Mouse (Mus musculus) midbrain, postnatal 0 days (tissue): ENCODE measurements around the gene B3galt4. TPM values are rescaled to one million over a fixed set of nuclear protein-coding genes. Genes with fewer than 3 reads are reported as not detected.

Experiments used
- ATAC-seq: fragments of 200-750 bp; cut with Nextera tagmentation; 2 replicates; pipeline ENCODE4 v1.8.0; 2017; ENCODE audit warnings: moderate number of reproducible peaks, mild to moderate bottlenecking, moderate TSS enrichment, moderate library complexity; ENCODE audit not compliant: low FRiP score
- DNase-seq: peaks from one replicate; pipeline ENCODE4 v3.0.0-alpha.2; 2015; ENCODE audit warnings: low spot score
- H3K27ac ChIP-seq: fragments of 300-500 bp; sonication (generic); 2 replicates; pipeline ENCODE4 v1.5.1; 2014; ENCODE audit warnings: low read depth, mild to moderate bottlenecking, low read length, mixed read lengths
- H3K27me3 ChIP-seq: fragments of 300-500 bp; sonication (generic); 2 replicates; pipeline ENCODE4 v1.6.1; 2014; ENCODE audit warnings: low read length, control low read depth, mixed read lengths; ENCODE audit not compliant: insufficient read depth
- H3K36me3 ChIP-seq: fragments of 300-500 bp; sonication (generic); 2 replicates; pipeline ENCODE4 v1.6.1; 2014; ENCODE audit warnings: low read length, control low read depth, mixed read lengths; ENCODE audit not compliant: insufficient read depth
- H3K4me1 ChIP-seq: fragments of 300-500 bp; sonication (generic); 2 replicates; pipeline ENCODE4 v1.6.1; 2014; ENCODE audit warnings: mild to moderate bottlenecking, control low read depth, antibody characterized with exemption, low read length, mixed read lengths; ENCODE audit not compliant: insufficient read depth
- H3K4me2 ChIP-seq: fragments of 300-500 bp; sonication (generic); 2 replicates; pipeline ENCODE4 v1.6.1; 2014; ENCODE audit warnings: low read depth, mild to moderate bottlenecking, low read length, mixed read lengths; ENCODE audit not compliant: poor library complexity, severe bottlenecking
- H3K4me3 ChIP-seq: fragments of 300-500 bp; sonication (generic); 2 replicates; pipeline ENCODE4 v1.5.1; 2014; ENCODE audit warnings: low read depth, mild to moderate bottlenecking, low read length, moderate library complexity
- H3K9ac ChIP-seq: fragments of 300-500 bp; sonication (generic); replicated peaks from 2 replicates; pipeline ENCODE4 v1.6.1; 2014; ENCODE audit warnings: mild to moderate bottlenecking, low read length, moderate library complexity, mixed read lengths; ENCODE audit not compliant: poor library complexity, severe bottlenecking
- H3K9me3 ChIP-seq: fragments of 300-500 bp; sonication (generic); 2 replicates; pipeline ENCODE4 v1.6.1; 2016; ENCODE audit warnings: low read length, control low read depth
- CTCF ChIP-seq: IDR thresholded peaks from 2 replicates; pipeline ENCODE4 v1.5.1; 2016; ENCODE audit warnings: antibody characterized with exemption, mild to moderate bottlenecking
- WGBS: fragments of 180-500 bp; shearing (Covaris S2); extraction: QIAGEN DNeasy Blood & Tissue Kit; methylation state at CpG from one replicate; pipeline ENCODE4 v1.1.7; 2014; 5-methylcytosine and 5-hydroxymethylcytosine counted together
- polyA plus RNA-seq: library from polyadenylated mRNA; unstranded; fragments of >200 nt; fragmentation: Nextera tagmentation; extraction: Ambion mirVana; gene quantifications from 2 replicates; pipeline ENCODE4 v1.2.1, GENCODE M21; 2015
- total RNA-seq: library from RNA; depleted of rRNA; stranded (reverse); fragments of >200 nt; gene quantifications from 2 replicates; pipeline ENCODE4 v1.2.3, GENCODE M21; 2014

B3galt4 gene
- total and polyA plus RNA-seq, 2 experiments from 2014 or later, result 11.1 to 14.1 TPM

DNA sequence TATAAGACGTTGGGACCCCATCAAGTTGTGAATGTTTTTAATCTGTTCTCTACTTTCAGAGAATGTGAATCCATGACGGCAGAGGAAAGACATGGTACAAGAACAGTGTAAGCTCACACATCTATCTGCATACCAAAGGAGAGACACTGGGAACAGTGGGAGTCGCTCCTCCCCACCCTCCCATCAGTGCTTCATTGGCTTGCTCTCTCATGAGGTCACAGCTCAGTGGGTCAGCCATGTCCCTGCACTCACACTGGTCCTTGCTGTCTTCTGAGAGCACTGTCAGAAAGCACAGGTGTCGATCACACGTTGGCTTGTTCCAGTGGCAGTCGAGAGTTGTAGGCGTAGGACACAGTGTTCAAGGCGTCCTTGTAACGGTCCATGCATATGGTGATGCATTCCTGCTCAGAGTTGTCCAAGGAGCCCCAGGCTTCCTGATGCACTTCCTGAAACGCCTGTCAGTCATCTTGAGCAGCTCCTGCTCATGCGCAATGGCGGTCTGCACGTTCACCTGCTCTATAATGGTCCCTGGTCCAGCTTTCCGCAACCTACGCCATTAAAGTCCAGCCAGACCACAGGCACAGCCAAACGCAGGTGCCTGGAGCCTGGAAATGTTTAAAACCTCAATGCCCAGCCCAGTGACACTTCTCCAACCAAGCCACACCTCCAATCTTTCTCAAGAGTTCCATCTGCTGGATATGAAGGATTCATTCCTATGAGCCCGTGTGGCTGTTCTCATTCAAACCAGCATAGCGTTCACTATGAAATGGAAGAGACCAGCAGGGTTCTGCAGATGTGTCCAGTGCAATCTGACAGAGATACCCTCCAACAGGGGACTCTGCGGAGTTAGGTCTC, 29.1 kb upstream of the B3galt4 start:
- peaks cover 30% of the 10 kb centered on the region for H3K27me3 ChIP-seq
- no peak for DNase-seq
- ATAC-seq, result peak; percentile 28; the same call in 1 of the 2 replicates
- no peaks in the 10 kb centered on the region for H3K9me3 ChIP-seq
- H3K4me2 ChIP-seq, result peak overlapping the region; percentile 20; the same call in 1 of the 2 replicates
- no peaks in the 10 kb centered on the region for H3K36me3 ChIP-seq
- H3K27ac ChIP-seq, result peak overlapping the region; percentile 65; the same call in 1 of the 2 replicates
- H3K9ac ChIP-seq, result no peak overlapping the region
- no peaks in the 10 kb centered on the region for H3K4me1 ChIP-seq
- no peak for TF ChIP-seq CTCF
- 76% methylated on average over 19 of the region's 19 CpGs for WGBS
- H3K4me3 ChIP-seq, result no peak overlapping the region

DNA sequence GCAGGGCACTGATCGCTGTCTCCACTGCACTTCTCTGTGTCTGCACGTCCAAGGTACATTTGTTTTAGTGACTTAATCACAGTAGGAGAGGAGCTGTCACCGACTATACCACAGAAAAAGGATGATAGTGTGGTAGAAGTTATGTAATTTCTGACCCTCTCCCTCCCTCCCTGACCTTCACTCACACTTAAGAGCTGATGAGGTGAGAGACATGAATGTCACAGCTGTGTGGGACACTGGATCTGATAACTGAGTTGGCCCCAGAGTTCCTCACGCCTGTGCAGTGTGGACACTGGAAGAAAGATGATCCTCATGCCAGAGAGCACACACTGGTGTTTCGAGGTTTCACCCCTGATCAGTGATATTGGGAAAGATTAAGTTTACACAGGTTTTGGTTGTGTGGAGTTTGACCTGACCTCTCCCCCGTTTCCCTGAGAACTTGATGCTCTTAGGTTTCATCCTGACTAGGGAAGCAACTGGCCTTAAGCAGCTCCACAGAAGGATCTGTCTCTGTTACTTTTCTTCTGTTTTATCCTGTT, 28.3 kb upstream of the B3galt4 start:
- DNase-seq, result no peak
- no peak for TF ChIP-seq CTCF
- Histone ChIP-seq H3K27ac (no peak overlapping the region), H3K36me3 (no peaks in the 10 kb centered on the region), H3K4me2 (no peak overlapping the region), H3K4me1 (no peaks in the 10 kb centered on the region), H3K27me3 (peaks cover 30% of the 10 kb centered on the region), H3K9ac (no peak overlapping the region), H3K4me3 (no peak overlapping the region), H3K9me3 (no peaks in the 10 kb centered on the region)
- WGBS, result 77% methylated on average over 6 of the region's 6 CpGs
- ATAC-seq, result no peak

DNA sequence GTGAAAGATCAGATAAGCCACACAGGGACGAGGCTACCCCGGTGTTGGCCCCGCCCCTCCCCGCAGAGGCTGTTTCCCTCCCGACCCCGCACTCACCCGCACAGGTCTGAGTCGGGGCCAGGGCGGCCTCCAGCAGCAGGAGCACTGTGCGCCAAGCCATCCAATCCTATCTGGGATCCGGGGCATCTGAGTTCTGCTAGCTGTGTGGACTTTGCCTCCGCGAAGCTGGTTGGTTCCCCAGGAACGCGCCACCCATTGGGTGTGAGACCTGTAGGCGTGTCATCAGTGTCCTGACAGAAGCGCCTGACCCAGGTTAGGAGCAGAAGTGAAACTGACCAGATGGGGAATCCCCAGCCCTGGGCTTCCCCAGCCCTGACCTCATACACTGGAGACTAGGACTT, 27.3 kb upstream of the B3galt4 start:
- Histone ChIP-seq H3K9ac (no peak overlapping the region), H3K9me3 (no peaks in the 10 kb centered on the region), H3K4me2 (peak overlapping the region; percentile 45), H3K4me1 (no peaks in the 10 kb centered on the region), H3K27ac (no peak overlapping the region), H3K4me3 (peak overlapping the region; percentile 36), H3K27me3 (peaks cover 36% of the 10 kb centered on the region), H3K36me3 (no peaks in the 10 kb centered on the region)
- DNase-seq (peak; percentile 35), ATAC-seq (0 out of 2 replicates have a peak, but pooled peaks have one; percentile 7)
- no peak for TF ChIP-seq CTCF
- 2% methylated on average over 17 of the region's 17 CpGs for WGBS

DNA sequence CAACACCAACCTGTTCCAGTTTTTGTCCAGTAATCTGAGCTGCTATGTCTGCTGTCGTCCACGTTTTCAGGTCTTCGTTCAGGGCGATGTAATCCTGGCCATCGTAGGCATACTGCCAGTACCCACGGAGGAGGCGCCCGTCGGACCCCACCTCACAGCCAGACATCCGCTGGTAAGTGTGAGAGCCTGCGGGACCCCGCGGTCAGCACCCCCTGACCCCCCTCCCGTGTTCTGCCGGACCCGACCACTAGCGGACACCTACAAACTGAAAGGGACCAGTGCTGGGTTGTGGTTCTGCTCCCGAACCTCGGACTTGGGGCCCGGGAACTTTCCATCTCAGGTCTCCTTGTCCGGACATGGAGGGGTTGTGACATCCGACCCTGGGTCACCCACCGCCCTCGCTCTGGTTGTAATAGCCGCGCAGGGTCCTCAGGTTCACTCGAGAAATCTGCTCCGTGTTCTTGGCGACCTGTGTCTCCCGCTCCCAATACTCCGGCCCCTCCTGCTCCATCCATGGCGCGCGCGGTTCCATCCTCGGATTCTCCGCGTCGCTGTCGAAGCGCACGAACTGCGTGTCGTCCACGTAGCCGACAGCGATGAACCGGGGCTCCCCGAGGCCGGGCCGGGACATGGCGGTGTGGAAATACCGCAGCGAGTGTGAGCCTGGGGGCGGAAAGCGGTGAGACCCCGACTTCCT, 26.7 kb upstream of the B3galt4 start:
- no peaks in the 10 kb centered on the region for H3K9me3 ChIP-seq
- TF ChIP-seq CTCF, result no peak
- H3K4me1 ChIP-seq, result no peaks in the 10 kb centered on the region
- ATAC-seq (no peak), DNase-seq (no peak)
- no peak overlapping the region for H3K27ac ChIP-seq
- H3K36me3 ChIP-seq, result no peaks in the 10 kb centered on the region
- peak overlapping the region; percentile 6; the same call in 1 of the 2 replicates for H3K9ac ChIP-seq
- peak overlapping the region; percentile 36 for H3K4me3 ChIP-seq
- H3K27me3 ChIP-seq, result peaks cover 38% of the 10 kb centered on the region
- under 1% methylated on average over 57 of the region's 57 CpGs for WGBS
- peak overlapping the region; percentile 45 for H3K4me2 ChIP-seq

DNA sequence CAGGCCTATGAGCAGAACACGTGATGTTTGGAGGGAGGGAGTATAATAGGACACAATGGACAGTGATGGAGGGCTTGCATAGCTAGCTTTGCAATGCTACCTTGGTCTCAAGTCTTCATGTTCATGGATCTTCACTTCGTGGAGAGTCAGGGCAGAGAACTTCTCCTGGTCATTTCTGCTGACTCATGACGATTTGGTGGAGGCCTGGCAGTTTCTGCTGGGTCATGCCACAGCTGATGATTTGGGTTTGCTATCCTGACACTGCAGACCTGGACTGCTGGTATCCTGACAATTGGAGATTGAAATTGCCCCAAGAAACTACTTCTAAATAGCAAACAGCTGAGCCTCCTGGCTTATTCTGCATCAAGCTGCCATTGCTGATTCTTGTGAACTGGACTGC, 22.3 kb upstream of the B3galt4 start:
- Histone ChIP-seq H3K4me1 (no peaks in the 10 kb centered on the region), H3K9me3 (0 out of 2 replicates have a peak, but pooled peaks cover 2% of the 10 kb centered on the region), H3K27ac (no peak overlapping the region), H3K4me3 (no peak overlapping the region), H3K9ac (no peak overlapping the region), H3K4me2 (no peak overlapping the region), H3K27me3 (peaks cover 35% of the 10 kb centered on the region), H3K36me3 (no peaks in the 10 kb centered on the region)
- ATAC-seq (no peak), DNase-seq (no peak)
- WGBS, result 61% methylated on average over 3 of the region's 3 CpGs
- no peak for TF ChIP-seq CTCF

DNA sequence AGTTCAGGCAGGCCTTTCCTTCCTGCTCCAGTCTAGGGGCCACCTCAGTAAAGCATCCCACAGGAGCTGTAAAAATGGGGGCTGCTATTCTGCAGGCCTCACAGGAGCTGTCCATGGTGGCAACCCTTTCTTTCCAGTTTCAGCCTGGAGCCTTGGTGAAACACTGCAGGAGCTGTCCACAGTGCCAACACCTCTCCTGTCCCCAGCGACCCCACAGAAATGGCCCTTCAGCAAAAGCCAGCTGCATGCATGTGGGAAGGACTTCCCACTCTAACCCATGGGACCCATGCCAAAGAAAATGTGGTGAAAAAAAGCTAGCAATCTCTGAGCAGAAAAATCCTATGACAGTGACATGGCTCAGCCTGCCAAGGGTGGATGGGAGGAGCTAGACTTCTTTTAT, 21.4 kb upstream of the B3galt4 start:
- Histone ChIP-seq H3K9me3 (0 out of 2 replicates have a peak, but pooled peaks cover 2% of the 10 kb centered on the region), H3K27me3 (peaks cover 27% of the 10 kb centered on the region), H3K9ac (no peak overlapping the region), H3K4me1 (no peaks in the 10 kb centered on the region), H3K4me2 (no peak overlapping the region), H3K4me3 (no peak overlapping the region), H3K27ac (no peak overlapping the region), H3K36me3 (no peaks in the 10 kb centered on the region)
- 13% methylated on average over 1 of the region's 1 CpGs for WGBS
- no peak for TF ChIP-seq CTCF
- ATAC-seq (no peak), DNase-seq (no peak)
